Mouse (Mus musculus) left cerebral cortex, adult 9 months (tissue): ENCODE results near the gene Vps11.
A peak's percentile ranks its signal among the peaks of the same experiment; 100 is the strongest.
"Not testable (repeated sequence)": the region's sequence is repeated elsewhere in the genome, so short reads cannot be mapped to it uniquely, and the experiment has no call there.

Source experiments
- DNase-seq, 2 experiments: peaks; one replicate each; pipeline ENCODE4 v3.0.0; 2022; ENCODE audit warnings: low spot score in 2 of 2

The Vps11 gene

DNA sequence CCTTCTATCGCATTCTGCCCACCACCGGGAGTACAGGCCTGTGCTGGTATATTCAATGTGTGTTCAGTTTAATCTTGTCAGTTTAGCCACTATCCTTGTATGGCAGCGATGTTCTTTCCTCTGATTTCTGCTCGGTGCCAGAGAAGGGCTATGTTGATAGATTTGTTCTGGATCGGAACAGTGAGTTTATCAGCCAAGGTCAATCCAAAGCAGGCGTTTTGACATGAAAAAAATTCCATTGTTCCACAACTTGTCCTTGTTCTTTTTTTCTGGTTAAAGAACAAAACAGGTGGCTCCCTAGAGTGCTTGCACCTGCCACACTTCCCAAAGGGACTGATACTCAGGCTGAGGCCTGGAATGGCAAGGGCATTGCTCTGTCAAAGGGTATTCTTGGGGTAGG, 14.7 kb upstream of the Vps11 start:
- no peak for DNase-seq

DNA sequence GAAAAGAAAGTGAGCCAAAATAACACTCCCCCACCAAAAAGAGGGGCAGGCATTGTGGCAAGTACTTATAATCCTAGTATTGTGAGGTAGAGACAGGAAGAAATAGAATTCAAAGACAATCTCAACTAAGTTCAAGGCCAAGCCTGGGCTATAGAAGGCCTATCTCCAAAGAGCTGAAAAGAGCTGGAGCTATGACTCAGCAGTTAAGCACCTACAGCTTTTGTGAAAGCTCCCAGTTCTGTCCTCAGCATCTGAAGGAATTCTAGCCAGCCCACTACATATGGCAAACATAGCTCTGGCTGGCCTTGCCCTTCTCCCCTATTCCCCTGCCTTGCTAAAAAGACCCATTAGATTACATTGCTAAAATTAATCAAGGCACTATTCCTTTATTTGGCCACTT, 11.9 kb upstream of the Vps11 start:
- no peak for DNase-seq

DNA sequence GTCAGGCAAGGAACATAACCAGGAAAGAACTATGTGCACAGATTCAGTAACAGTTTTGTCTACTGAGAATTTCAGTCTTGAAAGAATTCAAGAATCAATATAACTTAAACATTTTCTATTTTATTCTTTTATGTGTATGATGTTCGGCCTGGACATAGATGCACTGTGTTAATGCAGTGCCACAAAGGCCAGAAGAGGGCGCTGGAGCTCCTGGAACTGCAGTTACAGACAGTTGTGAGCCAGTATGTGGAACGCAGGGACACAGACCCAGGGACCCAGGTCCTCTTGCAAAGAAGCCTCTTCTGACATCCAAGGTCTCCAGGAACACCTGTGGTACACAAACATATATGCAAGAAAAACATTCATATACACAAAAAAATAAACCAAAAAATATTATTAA, 3.0 kb upstream of the Vps11 start:
- DNase-seq, result no peak

DNA sequence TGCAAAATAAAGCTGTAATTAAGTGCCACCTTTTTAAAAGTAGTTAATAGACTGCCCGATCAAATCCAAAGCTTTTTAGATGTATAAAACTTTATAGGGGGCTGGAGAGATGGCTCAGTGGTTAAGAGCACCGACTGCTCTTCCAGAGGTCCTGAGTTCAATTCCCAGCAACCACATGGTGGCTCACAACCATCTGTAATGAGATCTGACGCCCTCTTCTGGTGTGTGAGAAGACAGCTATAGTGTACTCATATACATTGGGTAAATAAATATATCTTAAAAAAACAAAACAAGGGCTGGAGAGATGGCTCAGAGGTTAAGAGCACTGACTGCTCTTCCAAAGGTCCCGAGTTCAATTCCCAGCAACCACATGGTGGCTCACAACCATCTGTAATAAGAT, 461 bp upstream of the Vps11 start:
- not testable (repeated sequence) for DNase-seq

DNA sequence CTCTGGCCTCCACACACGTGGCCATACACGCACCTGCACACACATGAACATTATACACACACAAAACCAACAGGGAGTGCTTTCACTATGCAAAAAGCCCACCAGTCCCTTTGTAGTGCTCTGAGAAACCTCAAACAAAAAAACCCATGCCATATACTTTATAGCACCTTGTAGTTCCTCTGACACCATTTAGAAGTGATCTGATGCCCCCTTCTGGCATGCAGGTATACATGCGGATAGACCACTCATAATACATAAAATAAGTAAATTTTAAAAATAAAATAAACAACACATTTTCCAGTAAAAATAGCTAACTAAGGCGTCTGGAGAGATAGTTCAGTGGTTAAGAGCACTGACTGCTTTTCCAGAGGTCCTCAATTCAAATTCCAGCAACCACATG, 4.3 kb downstream of the Vps11 start:
- DNase-seq, result no peak

DNA sequence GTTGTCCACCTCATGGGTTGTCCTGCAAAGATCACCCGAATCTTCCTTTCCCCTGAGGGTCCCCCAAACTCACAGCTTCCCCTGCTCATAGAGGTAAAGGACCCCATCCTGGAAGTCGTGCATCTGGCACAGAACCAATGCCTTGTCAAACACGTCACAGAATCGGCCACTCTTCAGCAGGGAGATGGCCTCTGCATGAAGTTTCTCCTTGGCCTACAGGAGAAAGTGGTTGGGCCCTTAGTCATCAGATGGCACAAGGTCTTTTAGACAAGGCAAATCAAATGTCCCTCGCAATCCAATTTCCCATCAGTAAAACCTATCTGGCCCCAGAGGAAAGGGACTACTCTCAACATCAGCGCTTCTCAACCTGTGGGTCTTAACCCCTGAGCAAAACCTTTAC, 8.3 kb downstream of the Vps11 start:
- no peak for DNase-seq

DNA sequence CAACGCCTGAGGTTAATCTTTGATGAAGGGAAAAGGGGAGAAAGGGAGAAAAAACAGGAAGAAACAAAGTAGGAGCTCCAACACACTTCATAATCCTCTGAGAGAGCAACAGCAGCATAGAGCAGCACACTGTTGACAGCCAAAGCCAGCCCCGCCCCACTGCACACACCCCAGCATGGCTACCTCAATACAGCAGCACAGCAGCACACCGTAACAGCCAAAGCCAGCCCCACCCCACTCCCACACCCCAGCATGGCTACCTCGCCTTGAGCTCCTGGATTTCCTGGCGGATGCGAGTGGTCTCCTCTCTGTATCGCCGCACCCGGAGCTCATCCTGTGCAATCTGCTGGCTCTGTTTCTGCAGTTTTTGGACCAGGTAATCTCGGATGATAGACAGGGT, 9.1 kb downstream of the Vps11 start:
- no peak for DNase-seq

DNA sequence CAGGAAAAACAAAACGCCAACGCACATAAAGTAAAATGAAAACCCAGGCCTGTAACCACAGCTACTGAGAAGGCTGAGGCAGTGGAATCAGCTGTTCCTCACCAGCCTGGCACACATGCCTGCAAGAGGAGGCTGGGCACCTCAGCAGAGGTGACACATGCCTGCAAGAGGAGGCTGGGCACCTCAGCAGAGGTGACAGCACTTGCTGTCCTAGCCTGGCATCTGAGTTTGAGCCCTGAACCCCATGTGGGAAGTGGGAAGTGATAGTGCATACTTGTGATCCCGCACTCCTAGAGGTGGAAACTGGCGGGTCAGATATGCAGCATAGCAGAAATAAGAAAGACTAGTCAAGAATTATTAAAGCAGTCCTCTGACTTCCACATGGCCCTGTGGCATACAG, 10.1 kb downstream of the Vps11 start:
- DNase-seq, result no peak

DNA sequence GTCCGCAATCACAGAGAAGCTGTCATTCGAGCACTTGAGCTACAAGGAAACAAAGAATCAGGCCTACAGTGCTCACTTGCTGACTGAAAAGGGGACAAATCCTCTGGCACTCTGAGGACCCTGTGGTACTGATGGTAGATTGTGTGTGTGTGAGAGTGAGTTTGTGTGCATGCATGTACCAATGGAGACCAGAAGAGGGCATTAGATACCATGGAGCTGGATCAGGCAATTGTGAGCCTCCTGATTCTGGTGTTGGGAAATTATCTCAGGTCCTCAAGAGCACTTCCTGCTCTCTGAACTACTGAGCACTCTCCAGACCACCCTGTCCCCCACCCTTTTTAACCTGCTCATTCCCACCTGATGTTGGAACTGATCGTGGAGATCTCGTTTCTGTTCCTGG, 12.9 kb downstream of the Vps11 start:
- DNase-seq, result no peak

DNA sequence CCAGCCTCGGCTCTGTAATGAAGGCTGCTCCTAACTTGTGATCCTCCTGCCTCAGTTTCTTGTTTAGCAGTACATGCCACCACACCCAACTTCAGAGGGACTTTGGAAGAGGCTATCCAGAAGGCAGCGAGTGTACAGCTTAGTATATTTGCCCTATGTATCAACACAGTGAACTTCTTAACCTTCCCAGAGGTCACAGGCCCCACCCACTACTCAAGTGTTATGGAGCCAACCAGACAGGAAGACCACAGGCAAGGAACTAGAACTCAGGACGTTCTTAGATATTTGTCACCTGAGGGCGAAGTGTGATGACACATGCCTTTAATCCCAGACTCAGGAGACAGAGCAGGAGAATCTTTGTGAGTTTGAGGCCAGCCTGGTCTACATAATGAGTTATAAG, 13.8 kb downstream of the Vps11 start:
- no peak for DNase-seq

DNA sequence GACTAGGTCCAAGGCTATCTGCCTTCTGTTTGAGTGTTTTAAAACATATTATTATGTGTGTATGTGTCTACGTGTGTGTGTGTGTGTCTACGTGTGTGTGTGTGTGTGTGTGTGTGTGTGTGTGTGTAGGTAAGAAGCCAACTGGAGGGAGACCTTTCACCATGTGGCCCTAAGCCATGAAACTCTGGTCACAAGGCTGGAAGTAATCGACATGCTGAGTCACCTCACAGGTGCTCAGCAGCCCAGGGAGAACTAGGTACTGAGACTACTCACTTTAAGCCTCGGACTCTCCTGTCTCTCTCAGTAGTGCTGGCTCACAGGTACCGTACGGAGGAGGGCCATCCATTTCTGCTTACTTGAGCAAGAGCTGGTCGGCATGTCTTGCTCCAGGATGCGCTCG, 14.3 kb downstream of the Vps11 start:
- no peak for DNase-seq

DNA sequence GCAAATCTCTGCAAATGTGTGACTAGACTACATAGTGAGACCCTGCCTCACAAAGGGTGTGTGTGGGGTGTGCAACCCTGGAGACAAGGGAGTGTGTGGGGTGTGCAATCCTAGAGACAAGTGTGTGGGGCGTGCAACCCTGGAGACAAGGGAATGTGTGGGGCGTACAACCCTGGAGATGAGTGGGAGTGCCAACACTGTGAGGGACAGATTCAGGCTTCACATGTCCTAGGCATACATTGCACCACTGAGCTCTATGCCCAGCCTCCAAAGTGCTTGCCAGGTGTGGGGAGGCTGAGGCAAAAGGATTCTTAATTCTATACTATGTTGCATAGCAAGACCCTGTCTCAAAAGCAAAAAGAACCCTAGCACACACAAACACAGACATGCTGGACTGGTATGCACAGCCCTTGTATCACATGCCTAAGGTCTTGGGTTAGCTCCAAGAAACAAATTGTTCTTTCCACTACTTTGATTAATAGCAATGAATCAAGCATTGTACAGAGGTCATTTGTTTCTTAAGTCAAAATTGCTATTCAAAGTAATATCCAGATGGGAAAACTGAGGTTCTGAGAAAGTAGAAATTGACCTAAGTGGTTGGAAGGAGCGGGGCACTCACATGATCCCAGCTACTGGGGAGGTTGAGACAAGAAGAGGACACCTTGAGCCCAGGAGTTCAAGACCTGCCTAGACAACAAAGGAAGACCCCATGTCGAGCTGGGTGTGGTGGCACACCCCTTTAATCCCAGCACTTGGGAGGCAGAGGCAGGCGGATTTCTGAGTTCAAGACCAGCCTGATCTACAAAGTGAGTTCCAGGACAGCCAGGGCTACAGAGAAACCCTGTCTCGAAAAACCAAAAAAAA, 15.7 kb downstream of the Vps11 start:
- no peak for DNase-seq

DNA sequence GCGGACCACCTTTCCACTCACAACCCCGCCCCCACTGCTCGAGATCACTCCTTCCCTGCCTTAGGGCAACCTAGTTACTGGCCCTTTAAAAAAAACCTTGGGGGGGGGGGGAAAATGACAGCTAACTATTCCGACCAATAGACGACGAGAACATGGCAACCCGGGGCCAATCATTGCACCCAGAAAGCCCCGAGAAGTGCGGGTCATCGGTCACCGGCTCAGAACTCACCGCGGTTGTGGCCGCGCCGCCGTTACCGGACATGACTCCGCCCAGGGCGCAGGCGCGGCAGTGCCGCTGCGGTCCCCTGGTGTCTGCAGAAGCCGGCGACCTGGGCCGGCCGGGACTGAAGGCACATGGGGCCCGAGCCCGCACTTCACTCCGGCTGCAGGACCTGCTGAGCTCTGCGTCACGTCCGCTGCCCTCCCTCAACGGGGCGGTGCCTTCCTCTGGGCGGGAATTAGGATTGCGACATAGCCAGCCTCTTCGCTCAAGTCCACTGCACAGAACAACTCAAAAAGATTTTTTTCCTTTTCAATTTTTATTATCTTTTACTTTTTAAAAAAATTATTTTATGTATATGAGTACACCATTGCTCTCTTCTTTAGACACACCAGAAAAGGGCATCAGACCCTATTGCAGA, 17.6 kb downstream of the Vps11 start, which contains the start of gene Hmbs:
TSS of gene Hmbs (minus strand) at position 448 of the 641 bp plus-strand sequence.
- peak; percentile 75 to 87 for DNase-seq

DNA sequence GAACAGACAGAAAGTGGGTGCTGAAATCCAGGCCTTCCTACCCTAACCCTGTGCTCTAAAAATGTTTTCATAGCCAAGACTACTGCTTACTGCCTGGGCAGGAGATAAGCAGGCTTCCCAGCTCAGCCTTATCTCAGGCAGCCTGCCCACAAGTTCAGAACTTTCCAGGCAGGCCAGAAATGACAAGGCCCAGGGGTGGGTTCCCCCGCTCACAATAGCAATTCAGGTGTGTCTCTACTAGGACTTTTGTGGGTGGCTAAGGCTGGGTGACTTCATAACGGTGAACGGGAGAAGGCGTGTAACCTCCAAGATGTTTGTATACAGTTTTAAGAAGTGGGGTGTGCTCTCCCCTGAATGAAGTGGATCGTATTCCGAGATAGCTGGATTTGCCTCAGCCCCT, 18.2 kb downstream of the Vps11 start:
- no peak for DNase-seq

DNA sequence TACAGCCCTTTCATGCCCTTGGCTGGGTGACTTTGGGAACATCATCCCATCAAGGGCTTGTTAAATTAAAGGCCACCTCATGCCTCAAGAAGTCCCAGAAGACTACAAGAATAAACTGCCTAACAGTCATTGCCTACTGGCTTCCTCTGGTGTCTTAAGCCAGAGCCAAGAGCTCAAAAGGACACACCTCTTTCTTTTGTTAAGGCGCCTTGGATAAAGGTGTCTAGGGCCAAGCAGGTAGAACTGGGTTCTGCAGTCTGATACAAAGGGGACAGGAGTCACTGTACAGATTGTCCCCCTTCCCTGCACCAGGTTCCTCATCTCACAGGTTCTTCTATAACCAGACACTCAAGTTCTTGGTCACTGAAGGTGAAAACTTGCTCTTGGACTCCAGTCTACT, 18.9 kb downstream of the Vps11 start:
- no peak for DNase-seq

DNA sequence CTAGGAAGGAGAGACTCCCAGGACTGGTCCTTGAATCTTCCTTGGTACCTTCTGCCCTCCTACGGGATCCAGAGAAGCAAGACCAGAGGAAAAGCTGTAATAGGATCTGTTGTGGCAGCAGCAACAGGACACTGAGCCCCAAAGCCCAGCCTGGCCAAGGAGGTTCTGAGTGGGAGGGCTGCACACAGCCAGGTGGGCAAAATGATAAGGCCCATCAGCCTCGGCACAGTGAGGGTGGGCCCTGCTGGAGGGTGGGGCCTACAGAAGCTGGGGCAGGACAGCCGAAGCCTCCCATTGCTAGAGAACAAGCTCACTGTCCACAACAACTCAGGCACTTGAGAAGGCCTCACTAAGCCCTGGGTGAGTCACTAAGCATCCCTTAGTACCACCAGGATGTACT, 19.3 kb downstream of the Vps11 start:
- no peak for DNase-seq

DNA sequence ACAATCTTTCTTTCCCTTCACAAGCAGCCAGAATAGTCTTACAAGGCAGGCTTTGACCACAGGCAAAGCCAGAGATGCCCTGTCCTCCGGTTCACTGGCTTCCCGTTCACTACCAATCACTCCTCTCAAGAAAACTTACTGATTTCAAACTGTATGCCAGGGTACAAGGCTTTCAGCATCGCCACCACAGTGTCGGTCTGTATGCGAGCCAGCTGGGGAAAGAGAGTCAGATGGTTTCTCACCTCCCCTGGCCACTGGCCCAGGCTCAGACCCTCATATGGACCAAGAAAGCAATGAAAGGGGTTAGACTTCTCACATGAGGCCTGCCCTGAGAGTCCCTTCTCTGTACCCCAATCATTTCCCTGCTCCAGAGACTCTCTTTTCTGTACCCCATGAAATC, 20.0 kb downstream of the Vps11 start:
- no peak for DNase-seq

DNA sequence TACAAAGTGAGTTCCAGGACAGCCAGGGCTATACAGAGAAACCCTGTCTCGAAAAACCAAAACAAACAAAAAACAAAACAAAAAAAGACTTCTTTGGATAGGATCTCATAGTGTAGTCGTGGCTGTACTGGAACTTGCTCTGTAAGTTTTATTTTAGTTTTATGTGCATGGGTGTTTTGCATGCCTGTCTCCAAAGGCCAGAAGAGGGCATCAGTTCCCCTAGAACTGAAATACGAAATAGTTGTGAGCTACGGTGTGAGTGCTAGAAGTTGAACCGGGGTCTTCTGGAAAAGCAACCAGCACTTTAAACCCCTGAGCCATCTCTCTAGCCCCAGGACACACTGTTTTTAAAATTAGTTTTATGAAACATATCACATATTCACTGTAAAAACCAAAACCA, 22.9 kb downstream of the Vps11 start:
- DNase-seq, result no peak

DNA sequence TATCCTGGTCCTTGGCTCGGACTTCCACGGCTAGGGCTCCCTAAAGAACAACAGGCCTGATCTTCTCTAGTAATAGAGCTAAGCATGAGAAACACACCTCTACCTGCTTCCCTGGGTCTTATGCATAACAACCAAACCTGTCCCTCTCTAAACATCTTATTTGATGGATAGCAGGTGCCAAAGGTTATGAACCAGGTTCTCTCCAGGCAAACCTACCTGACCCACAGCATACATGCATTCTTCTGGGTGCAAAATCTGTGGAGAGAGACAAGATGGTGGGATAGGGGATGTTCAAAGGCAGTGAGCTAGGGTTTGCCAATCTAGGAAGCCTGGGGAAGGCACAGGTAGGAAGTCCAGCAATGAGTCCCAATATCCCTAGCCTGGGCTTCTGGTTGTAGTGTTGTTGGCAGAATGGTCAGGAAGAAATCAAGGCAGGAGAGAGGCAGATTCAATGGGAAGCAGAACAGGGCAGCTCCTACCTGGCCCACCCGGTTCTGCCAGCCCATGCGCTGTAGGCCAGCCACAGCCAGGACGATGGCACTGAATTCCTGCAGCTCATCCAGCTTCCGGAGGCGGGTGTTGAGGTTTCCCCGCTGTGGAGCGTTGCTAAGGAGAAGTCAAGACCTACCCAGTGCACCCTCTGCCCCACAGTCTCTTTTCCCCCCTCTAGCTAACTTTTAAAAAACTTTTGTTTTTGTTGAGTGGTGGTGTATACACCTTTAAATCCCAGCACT, 23.9 kb downstream of the Vps11 start:
- DNase-seq, result no peak

DNA sequence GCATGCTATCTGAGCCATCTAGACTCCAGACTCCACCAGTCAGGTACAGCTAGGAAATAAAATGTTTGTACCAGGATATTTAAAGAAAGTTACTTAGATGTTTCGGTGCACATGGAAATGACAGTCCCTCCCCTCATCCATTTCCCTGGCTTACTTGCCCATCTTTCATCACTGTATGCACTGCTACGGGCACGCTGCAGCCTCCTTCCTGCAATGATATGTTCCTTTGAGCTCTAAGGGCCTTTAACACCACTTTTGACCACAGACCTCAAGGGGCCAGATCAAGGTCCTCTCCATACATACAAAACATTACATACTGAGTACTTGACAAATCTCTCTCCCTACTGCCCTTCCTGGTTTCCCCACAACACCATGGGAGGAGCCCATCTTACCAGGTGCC, 24.5 kb downstream of the Vps11 start:
- DNase-seq, result no peak

DNA sequence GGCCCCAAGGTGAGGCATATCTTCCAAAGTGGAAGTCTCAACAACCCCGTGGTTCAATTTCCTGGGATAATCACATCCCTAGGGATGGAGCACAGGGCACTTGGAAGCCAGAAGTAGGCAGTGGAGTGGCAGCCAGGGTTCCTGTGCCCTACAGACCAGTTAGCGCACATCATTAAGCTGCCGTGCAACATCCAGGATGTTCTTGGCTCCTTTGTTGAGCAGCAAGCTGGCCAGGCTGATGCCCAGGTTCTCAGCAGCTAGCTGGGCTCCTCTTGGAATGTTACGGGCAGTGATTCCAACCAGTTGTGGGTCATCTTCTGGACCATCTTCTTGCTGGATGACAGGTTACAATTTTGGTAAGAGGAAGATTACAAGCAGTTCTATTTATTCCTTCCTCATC, 25.0 kb downstream of the Vps11 start:
- not testable (repeated sequence) for DNase-seq

DNA sequence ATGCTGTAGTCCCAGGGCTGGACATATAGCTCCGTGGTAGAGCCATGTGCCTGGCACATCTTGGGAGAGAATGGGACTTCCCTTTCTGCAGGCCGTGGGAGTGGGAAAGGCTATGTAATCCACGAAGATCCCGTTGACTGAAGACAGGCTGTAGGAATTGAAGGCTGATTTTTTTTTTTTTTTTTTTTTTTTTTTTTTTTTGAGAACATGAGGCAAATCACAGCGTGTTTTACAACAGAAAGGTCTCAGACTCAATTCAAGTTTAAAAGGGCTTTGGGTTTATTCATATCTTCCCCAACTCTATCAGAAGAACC, 25.4 kb downstream of the Vps11 start:
- DNase-seq, result no peak
